ENCODE assay signal across 14 mouse cellular contexts in the genomic region with DNA sequence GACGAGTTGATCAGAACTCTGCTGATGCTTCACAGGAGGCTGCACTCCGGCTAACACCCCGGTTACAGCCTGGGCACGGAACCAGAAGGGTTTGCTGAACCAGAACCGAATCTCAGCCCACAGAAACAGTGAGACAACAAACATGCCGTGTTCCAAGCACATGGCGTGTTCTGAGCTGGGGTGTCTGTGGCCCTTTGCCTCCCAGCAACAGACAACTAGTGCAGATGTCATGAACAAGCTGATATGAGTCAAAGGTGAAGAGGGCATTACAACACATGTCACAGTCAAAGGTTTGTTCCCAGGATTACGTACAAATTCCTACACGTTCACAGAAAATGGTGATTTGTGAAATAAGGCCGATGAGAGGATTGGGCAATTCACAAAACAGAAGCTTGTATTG.
DNase-seq lines count a peak whose midpoint lies in the region; ATAC-seq lines count a peak whose summit lies in the region.
"Had no signal": no experiment of that assay in that cellular context is flagged by ENCODE, and none has a peak within 500 bp of the region (broad histone marks: within the 10 kb centered on the region; RNA-seq: fewer than 3 reads in every experiment).

No protein-coding gene starts in this region.

- H3K9ac ChIP-seq in liver, embryonic 16.5 days (ENCODE audit: low read depth, low read length) = no peak overlapping the region
- no peak overlapping the region for H3K9ac ChIP-seq in liver, embryonic 11.5 days (ENCODE audit: low read depth, low read length)
- H3K9ac ChIP-seq: forebrain, embryonic 13.5 days; hindbrain, embryonic 14.5 days had no signal

- H3K4me3 ChIP-seq in liver, embryonic 16.5 days (ENCODE audit: low read depth, low read length) = no peak overlapping the region
- no peak overlapping the region for H3K4me3 ChIP-seq in liver, embryonic 11.5 days (ENCODE audit: low read depth, low read length)
- no peak overlapping the region for H3K4me3 ChIP-seq in brown adipose tissue, adult 24 weeks (ENCODE audit: insufficient read depth, low read depth, low read length)
- H3K4me3 ChIP-seq: forebrain, embryonic 13.5 days had no signal

- intact Hi-C loops in heart, postnatal 36 days (cut with DNase I) = no loop called here

- H3K9me3 ChIP-seq in liver, embryonic 16.5 days (replicated peaks; ENCODE audit: control insufficient read depth, low read length) = no peaks in the 10 kb centered on the region
- H3K9me3 ChIP-seq in liver, embryonic 11.5 days (ENCODE audit: control insufficient read depth, low read length) = no peaks in the 10 kb centered on the region
- H3K9me3 ChIP-seq: forebrain, embryonic 13.5 days had no signal

- ATAC-seq in liver, embryonic 16.5 days (ENCODE audit: low read depth) = peak; percentile 89
- ATAC-seq in liver, embryonic 11.5 days (replicated peaks; ENCODE audit: low FRiP score) = no peak
- ATAC-seq: CD4-positive, CD25-positive, alpha-beta regulatory T cell, adult 4 months; forebrain, embryonic 13.5 days had no signal

- H3K4me1 ChIP-seq in liver, embryonic 16.5 days (ENCODE audit: control insufficient read depth, low read depth, low read length) = no peaks in the 10 kb centered on the region
- H3K4me1 ChIP-seq in liver, embryonic 11.5 days (replicated peaks; ENCODE audit: control insufficient read depth, insufficient read depth, low read length) = no peaks in the 10 kb centered on the region
- no peaks in the 10 kb centered on the region for H3K4me1 ChIP-seq in brown adipose tissue, adult 24 weeks (ENCODE audit: control insufficient read depth, insufficient read depth, insufficient read length, low read length)
- H3K4me1 ChIP-seq: forebrain, embryonic 13.5 days had no signal

- H3K36me3 ChIP-seq in liver, embryonic 16.5 days (ENCODE audit: control insufficient read depth, insufficient read depth) = no peaks in the 10 kb centered on the region
- no peaks in the 10 kb centered on the region for H3K36me3 ChIP-seq in liver, embryonic 11.5 days (ENCODE audit: control insufficient read depth, insufficient read depth, low read length)

- no peaks in the 10 kb centered on the region for H3K27me3 ChIP-seq in liver, embryonic 16.5 days (ENCODE audit: control insufficient read depth, insufficient read depth, low read depth, low read length)
- H3K27me3 ChIP-seq in liver, embryonic 11.5 days (replicated peaks; ENCODE audit: control insufficient read depth, insufficient read depth, low read length) = no peaks in the 10 kb centered on the region
- H3K27me3 ChIP-seq: forebrain, embryonic 13.5 days had no signal

- H3K27ac ChIP-seq in liver, embryonic 16.5 days (ENCODE audit: low read length) = peak overlapping the region; percentile 25
- H3K27ac ChIP-seq in liver, embryonic 11.5 days (ENCODE audit: low read depth, low read length) = no peak overlapping the region
- peak overlapping the region; percentile 92 for H3K27ac ChIP-seq in brown adipose tissue, adult 24 weeks (replicated peaks; ENCODE audit: low read depth, low read length)
- H3K27ac ChIP-seq: forebrain, embryonic 13.5 days; hindbrain, embryonic 14.5 days had no signal

- WGBS in liver, embryonic 16.5 days (ENCODE audit: insufficient replicate concordance) = 52% methylated on average over 10 of the region's 10 CpGs
- WGBS in liver, embryonic 11.5 days = 74% methylated on average over 10 of the region's 10 CpGs

- no peak overlapping the region for H3K4me2 ChIP-seq in liver, embryonic 16.5 days (ENCODE audit: low read depth, low read length)
- H3K4me2 ChIP-seq in liver, embryonic 11.5 days = no peak overlapping the region
- H3K4me2 ChIP-seq: forebrain, embryonic 13.5 days; hindbrain, embryonic 14.5 days had no signal

- DNase-seq in liver, embryonic 11.5 days (ENCODE audit: low spot score) = no peak
- DNase-seq in layer of hippocampus, adult 9-10 months (ENCODE audit: low spot score) = peak; percentile 5
- peak; percentile 31 for DNase-seq in lung, postnatal 25 days (ENCODE audit: low spot score)
- no peak for DNase-seq in heart, postnatal 36 days
- DNase-seq in cerebellum, postnatal 36 days = no peak
- DNase-seq: cerebellum, adult 18-20 months; heart, adult 11 months; kidney, adult 11 months; thymus, adult 2 months had no signal

Comparison
In these comparisons a context has a peak if more than half of its experiments do, and no peak if none do; other contexts are left out.
1. DNase-seq: peak in layer of hippocampus, adult 9-10 months (single experiment) and lung, postnatal 25 days (single experiment); none in liver, embryonic 11.5 days (single experiment), heart, postnatal 36 days (0 of 2) and cerebellum, postnatal 36 days (0 of 2).